Mouse (Mus musculus): ENCODE data around the gene Tradd. TPM values are rescaled to one million over a fixed set of nuclear protein-coding genes. Genes with fewer than 3 reads are reported as not detected.

The Tradd gene
- polyA plus RNA-seq, 1 experiment from 2014 or later = 20.7 TPM

GRCm38 (mm10) chr8:105224413-105225271, 39.8 kb downstream of the Tradd start, which contains the start of gene D230025D16Rik:
TSS of gene D230025D16Rik (plus strand) at chr8:105225145.
- peak within 1 kb of the TSS; percentile 99 for H3K4me3 ChIP-seq (ENCODE audit: low read length)
- ATAC-seq = peak; percentile 96
- peaks cover 18% of the 10 kb centered on the region for H3K4me1 ChIP-seq (ENCODE audit: control insufficient read depth, insufficient read depth, low read depth, low read length)
- H3K4me2 ChIP-seq (ENCODE audit: low read length) = peak within 1 kb of the TSS; percentile 94
- peak within 1 kb of the TSS; percentile 95 for H3K9ac ChIP-seq (ENCODE audit: low read depth, low read length)
- no peaks in the 10 kb centered on the region for H3K27me3 ChIP-seq (replicated peaks; ENCODE audit: control insufficient read depth, insufficient read depth, low read length)
- peak within 1 kb of the TSS; percentile 85 for H3K27ac ChIP-seq (ENCODE audit: low read depth, low read length)
- no peaks in the 10 kb centered on the region for H3K9me3 ChIP-seq (ENCODE audit: control insufficient read depth, low read length)
- WGBS = 2% methylated on average over 34 of the region's 34 CpGs
- H3K36me3 ChIP-seq (ENCODE audit: control insufficient read depth, insufficient read depth, low read length) = no peaks in the 10 kb centered on the region

DNA sequence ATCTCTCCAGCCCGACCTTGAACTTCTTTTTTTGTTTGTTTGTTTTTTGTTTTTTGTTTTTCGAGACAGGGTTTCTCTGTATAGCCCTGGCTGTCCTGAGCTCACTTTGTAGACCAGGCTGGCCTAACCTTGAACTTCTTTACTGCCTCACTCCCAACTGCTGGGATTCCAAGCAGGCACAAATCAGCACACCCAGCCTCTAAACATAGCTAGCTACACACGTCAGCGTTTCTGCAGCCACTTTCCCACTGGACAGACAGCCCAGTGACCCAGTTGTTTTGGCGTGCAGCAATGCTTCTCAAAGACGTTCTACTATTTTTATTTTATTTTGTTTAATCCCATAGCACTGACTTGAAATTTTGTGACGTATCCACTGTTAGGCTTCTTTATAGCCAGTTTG, 40.6 kb downstream of the Tradd start:
- H3K9ac ChIP-seq (ENCODE audit: low read depth, low read length) = no peak overlapping the region
- peaks cover 18% of the 10 kb centered on the region for H3K4me1 ChIP-seq (ENCODE audit: control insufficient read depth, insufficient read depth, low read depth, low read length)
- no peak overlapping the region for H3K4me3 ChIP-seq (ENCODE audit: low read length)
- no peaks in the 10 kb centered on the region for H3K27me3 ChIP-seq (replicated peaks; ENCODE audit: control insufficient read depth, insufficient read depth, low read length)
- no peak overlapping the region; the same call in 1 of the 2 replicates for H3K4me2 ChIP-seq (ENCODE audit: low read length)
- H3K9me3 ChIP-seq (ENCODE audit: control insufficient read depth, low read length) = no peaks in the 10 kb centered on the region
- ATAC-seq = no peak
- WGBS = 80% methylated on average over 7 of the region's 7 CpGs
- no peaks in the 10 kb centered on the region for H3K36me3 ChIP-seq (ENCODE audit: control insufficient read depth, insufficient read depth, low read length)
- no peak overlapping the region for H3K27ac ChIP-seq (ENCODE audit: low read depth, low read length)

GRCm38 (mm10) chr8:105217926-105218522, 46.4 kb downstream of the Tradd start:
- no peak overlapping the region for H3K4me2 ChIP-seq (ENCODE audit: low read length)
- H3K27me3 ChIP-seq (replicated peaks; ENCODE audit: control insufficient read depth, insufficient read depth, low read length) = no peaks in the 10 kb centered on the region
- no peak overlapping the region for H3K4me3 ChIP-seq (ENCODE audit: low read length)
- no peak overlapping the region for H3K27ac ChIP-seq (ENCODE audit: low read depth, low read length)
- H3K4me1 ChIP-seq (ENCODE audit: control insufficient read depth, insufficient read depth, low read depth, low read length) = no peaks in the 10 kb centered on the region
- H3K36me3 ChIP-seq (ENCODE audit: control insufficient read depth, insufficient read depth, low read length) = no peaks in the 10 kb centered on the region
- no peaks in the 10 kb centered on the region for H3K9me3 ChIP-seq (ENCODE audit: control insufficient read depth, low read length)
- 0 out of 2 replicates have a peak, but pooled peaks have one; percentile 14 for ATAC-seq
- no peak overlapping the region for H3K9ac ChIP-seq (ENCODE audit: low read depth, low read length)
- WGBS = 82% methylated on average over 5 of the region's 5 CpGs

GRCm38 (mm10) chr8:105214104-105214503, 50.3 kb downstream of the Tradd start:
- H3K9me3 ChIP-seq (ENCODE audit: control insufficient read depth, low read length) = no peaks in the 10 kb centered on the region
- H3K9ac ChIP-seq (ENCODE audit: low read depth, low read length) = no peak overlapping the region
- 94% methylated on average over 5 of the region's 5 CpGs for WGBS
- no peak overlapping the region for H3K27ac ChIP-seq (ENCODE audit: low read depth, low read length)
- H3K4me2 ChIP-seq (ENCODE audit: low read length) = no peak overlapping the region
- no peak overlapping the region for H3K4me3 ChIP-seq (ENCODE audit: low read length)
- no peaks in the 10 kb centered on the region for H3K4me1 ChIP-seq (ENCODE audit: control insufficient read depth, insufficient read depth, low read depth, low read length)
- no peak for ATAC-seq
- no peaks in the 10 kb centered on the region for H3K36me3 ChIP-seq (ENCODE audit: control insufficient read depth, insufficient read depth, low read length)
- no peaks in the 10 kb centered on the region for H3K27me3 ChIP-seq (replicated peaks; ENCODE audit: control insufficient read depth, insufficient read depth, low read length)

DNA sequence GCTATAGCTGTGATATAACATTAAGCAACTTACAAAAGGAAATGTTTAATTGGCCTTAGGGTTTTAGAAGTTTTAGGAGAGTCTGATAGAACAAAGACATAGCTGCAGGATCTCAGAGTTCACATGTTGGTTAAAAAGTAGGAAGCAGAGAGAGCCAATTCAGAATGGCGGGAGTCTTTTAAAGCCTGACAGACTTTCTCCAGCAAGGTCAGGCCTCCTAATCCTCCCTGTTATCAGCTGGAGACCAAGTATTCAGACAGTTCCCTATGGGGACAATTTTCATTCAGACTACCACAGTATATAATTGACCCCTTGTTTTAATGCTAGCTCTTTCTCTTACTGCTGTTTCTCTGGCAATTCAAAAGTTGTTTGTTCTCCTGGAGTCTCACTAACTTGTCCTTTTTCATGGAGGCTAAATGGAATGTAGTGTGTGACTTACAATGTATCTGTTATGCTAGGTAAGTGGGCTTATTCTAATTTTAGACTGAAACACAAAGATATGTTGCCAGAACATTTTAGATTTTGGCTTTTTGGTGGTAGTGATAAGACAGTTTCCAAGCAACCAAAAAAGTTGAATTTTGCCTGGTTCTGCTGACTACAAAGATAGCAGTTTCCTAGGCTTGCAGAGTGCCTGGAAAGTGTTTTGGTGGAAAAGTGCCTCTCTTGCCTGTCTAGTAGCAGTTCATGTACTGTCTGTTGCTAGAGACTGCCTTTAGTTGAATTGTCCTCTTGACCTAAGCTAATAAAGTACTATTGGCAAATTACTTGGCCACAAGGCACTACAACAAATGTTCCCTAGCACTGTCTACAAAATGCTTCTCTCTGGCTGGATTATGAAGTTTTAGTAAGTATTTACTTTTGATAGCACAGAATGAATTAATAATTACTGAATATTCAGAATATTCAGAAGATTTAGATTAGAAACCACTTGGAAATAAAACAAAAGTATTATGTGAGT, 55.0 kb downstream of the Tradd start:
- H3K27ac ChIP-seq (ENCODE audit: low read depth, low read length) = no peak overlapping the region

More for the DNA sequence above, 55.0 kb downstream of the Tradd start:
- Histone ChIP-seq H3K4me2 (ENCODE audit: low read length) (no peak overlapping the region), H3K36me3 (ENCODE audit: control insufficient read depth, insufficient read depth, low read length) (no peaks in the 10 kb centered on the region), H3K4me3 (ENCODE audit: low read length) (no peak overlapping the region), H3K27me3 (replicated peaks; ENCODE audit: control insufficient read depth, insufficient read depth, low read length) (no peaks in the 10 kb centered on the region), H3K9me3 (ENCODE audit: control insufficient read depth, low read length) (no peaks in the 10 kb centered on the region), H3K4me1 (ENCODE audit: control insufficient read depth, insufficient read depth, low read depth, low read length) (no peaks in the 10 kb centered on the region; the same call in 1 of the 2 replicates), H3K9ac (ENCODE audit: low read depth, low read length) (no peak overlapping the region)
- ATAC-seq = no peak
- WGBS = 44% methylated on average over 1 of the region's 1 CpGs

MicroRNA genes within 50 kb of the gene (microRNA counts, 519-probe panel; counts per million panel counts)
- 2,065 counts per million, percentile 33 among the panel's probes with 10 or more counts for microRNA mmu-miR-328

Small RNAs within 50 kb of the gene (microRNA-seq; reads per million reads assigned to microRNA genes)
- not detected for gene Gm27320
- gene Mir328 = 388 reads per million, percentile 67 among the genes with 10 or more reads in this experiment

Other genes with a start within 250 kb of the Tradd start
- gene Ces3a, start 216.0 kb downstream of the Tradd start, polyA plus RNA-seq (2015; fragmentation: Nextera tagmentation; extraction: Ambion mirVana) = not detected in 2 replicates
- gene Ces3b, start 180.9 kb downstream of the Tradd start, polyA plus RNA-seq (2015; fragmentation: Nextera tagmentation; extraction: Ambion mirVana) = not detected in 2 replicates
- not detected in 2 replicates for gene Ces4a, start 132.8 kb downstream of the Tradd start, polyA plus RNA-seq (2015; fragmentation: Nextera tagmentation; extraction: Ambion mirVana)
- 28.6 and 29.0 TPM in 2 replicates for gene Cbfb, start 93.9 kb downstream of the Tradd start, polyA plus RNA-seq (2015; fragmentation: Nextera tagmentation; extraction: Ambion mirVana)
- gene D230025D16Rik, start 39.5 kb downstream of the Tradd start, polyA plus RNA-seq (2015; fragmentation: Nextera tagmentation; extraction: Ambion mirVana) = 27.9 and 31.7 TPM in 2 replicates
- gene B3gnt9, start 9.5 kb downstream of the Tradd start, polyA plus RNA-seq (2015; fragmentation: Nextera tagmentation; extraction: Ambion mirVana) = 12.3 and 12.4 TPM in 2 replicates
- gene Fbxl8, start within 50 bp of the Tradd start, polyA plus RNA-seq (2015; fragmentation: Nextera tagmentation; extraction: Ambion mirVana) = 2.1 and 2.4 TPM in 2 replicates
- gene Hsf4, start 5.2 kb upstream of the Tradd start, polyA plus RNA-seq (2015; fragmentation: Nextera tagmentation; extraction: Ambion mirVana) = 0.80 and 1.2 TPM in 2 replicates
- 6.2 TPM in 2 replicates for gene Nol3, start 11.5 kb upstream of the Tradd start, polyA plus RNA-seq (2015; fragmentation: Nextera tagmentation; extraction: Ambion mirVana)
- 126 and 153 TPM in 2 replicates for gene 4931428F04Rik, start 25.3 kb upstream of the Tradd start, polyA plus RNA-seq (2015; fragmentation: Nextera tagmentation; extraction: Ambion mirVana)
- gene Exoc3l, start 31.5 kb upstream of the Tradd start, polyA plus RNA-seq (2015; fragmentation: Nextera tagmentation; extraction: Ambion mirVana) = 9.4 and 12.3 TPM in 2 replicates
- 37.3 and 46.7 TPM in 2 replicates for gene E2f4, start 33.1 kb upstream of the Tradd start, polyA plus RNA-seq (2015; fragmentation: Nextera tagmentation; extraction: Ambion mirVana)
- gene Elmo3, start 41.0 kb upstream of the Tradd start, polyA plus RNA-seq (2015; fragmentation: Nextera tagmentation; extraction: Ambion mirVana) = 1.5 and 1.6 TPM in 2 replicates
- gene Lrrc29, start 61.7 kb upstream of the Tradd start, polyA plus RNA-seq (2015; fragmentation: Nextera tagmentation; extraction: Ambion mirVana) = 0.90 and 0.94 TPM in 2 replicates
- 144 and 150 TPM in 2 replicates for gene Tmem208, start 61.7 kb upstream of the Tradd start, polyA plus RNA-seq (2015; fragmentation: Nextera tagmentation; extraction: Ambion mirVana)
- gene Fhod1, start 83.3 kb upstream of the Tradd start, polyA plus RNA-seq (2015; fragmentation: Nextera tagmentation; extraction: Ambion mirVana) = 0.69 and 0.93 TPM in 2 replicates
- 12.3 and 14.5 TPM in 2 replicates for gene Slc9a5, start 84.2 kb upstream of the Tradd start, polyA plus RNA-seq (2015; fragmentation: Nextera tagmentation; extraction: Ambion mirVana)
- gene Plekhg4, start 108.7 kb upstream of the Tradd start, polyA plus RNA-seq (2015; fragmentation: Nextera tagmentation; extraction: Ambion mirVana) = 1.8 and 2.1 TPM in 2 replicates
- gene Kctd19, start 148.9 kb upstream of the Tradd start, polyA plus RNA-seq (2015; fragmentation: Nextera tagmentation; extraction: Ambion mirVana) = 0.27 TPM in 1 of 2 replicates, not detected in the other
- gene Lrrc36, start 149.0 kb upstream of the Tradd start, polyA plus RNA-seq (2015; fragmentation: Nextera tagmentation; extraction: Ambion mirVana) = 0.44 and 0.60 TPM in 2 replicates
- 246 and 256 TPM in 2 replicates for gene Tppp3, start 206.9 kb upstream of the Tradd start, polyA plus RNA-seq (2015; fragmentation: Nextera tagmentation; extraction: Ambion mirVana)
- gene Zdhhc1, start 232.3 kb upstream of the Tradd start, polyA plus RNA-seq (2015; fragmentation: Nextera tagmentation; extraction: Ambion mirVana) = 39.0 and 40.2 TPM in 2 replicates